Mouse (Mus musculus) megakaryocyte-erythroid progenitor cell, adult 5 weeks (primary cell): ENCODE data around the gene Fdxacb1. TPM values are rescaled to one million over a fixed set of nuclear protein-coding genes. Genes with fewer than 3 reads are reported as not detected.

Source experiments
- polyA plus RNA-seq: library from polyadenylated mRNA; stranded (reverse); fragments of >175 nt; gene quantifications from 2 replicates; pipeline ENCODE4 v1.2.3, GENCODE M21; 2012

Fdxacb1 gene
- polyA plus RNA-seq: 2.3 and 2.9 TPM in 2 replicates

GRCm38 (mm10) chr9:50768107-50769002 lies at the start of gene Fdxacb1:
Gene Fdxacb1 (plus strand): TSS chr9:50768236.

GRCm38 (mm10) chr9:50738914-50739870 lies 28.8 kb upstream of the Fdxacb1 start, which contains the start of gene Dixdc1:
Gene Dixdc1 (minus strand): TSS chr9:50739517.

GRCm38 (mm10) chr9:50746214-50746677 lies 21.8 kb upstream of the Fdxacb1 start, which contains the start of gene 2310030G06Rik:
Gene 2310030G06Rik (minus strand): TSS chr9:50746536.

GRCm38 (mm10) chr9:50751323-50751722 lies 16.7 kb upstream of the Fdxacb1 start, which contains the start of gene Cryab:
Gene Cryab (plus strand): TSS chr9:50751325.

GRCm38 (mm10) chr9:50752054-50752602 lies 15.9 kb upstream of the Fdxacb1 start, which contains the start of gene Hspb2:
Gene Hspb2 (minus strand): TSS chr9:50752354.

GRCm38 (mm10) chr9:50774991-50775612 lies 7.1 kb downstream of the Fdxacb1 start, which contains the start of the genes Alg9 and 1110032A03Rik:
Gene Alg9 (plus strand): TSS chr9:50775019.
Gene 1110032A03Rik (minus strand): TSS chr9:50775520.

Other genes starting within 250 kb of the Fdxacb1 start
- 23.9 and 30.3 TPM in 2 replicates for gene Pts, start 239.5 kb upstream of the Fdxacb1 start, polyA plus RNA-seq
- 0.87 and 1.6 TPM in 2 replicates for gene Il18, start 213.4 kb upstream of the Fdxacb1 start, polyA plus RNA-seq
- gene Bco2, start 213.1 kb upstream of the Fdxacb1 start, polyA plus RNA-seq: 0.08 TPM in 1 of 2 replicates, not detected in the other
- not detected in 2 replicates for gene Tex12, start 206.9 kb upstream of the Fdxacb1 start, polyA plus RNA-seq
- 26.9 and 31.4 TPM in 2 replicates for gene Sdhd, start 164.4 kb upstream of the Fdxacb1 start, polyA plus RNA-seq
- gene Timm8b, start 164.3 kb upstream of the Fdxacb1 start, polyA plus RNA-seq: 7.9 and 8.8 TPM in 2 replicates
- gene Pih1d2, start 150.9 kb upstream of the Fdxacb1 start, polyA plus RNA-seq: 0.15 and 0.36 TPM in 2 replicates
- gene Nkapd1, start 150.8 kb upstream of the Fdxacb1 start, polyA plus RNA-seq: 12.1 and 18.1 TPM in 2 replicates
- 27.0 and 32.5 TPM in 2 replicates for gene Dlat, start 108.5 kb upstream of the Fdxacb1 start, polyA plus RNA-seq
- gene Dixdc1, start 28.7 kb upstream of the Fdxacb1 start, polyA plus RNA-seq: not detected in 2 replicates
- gene 2310030G06Rik, start 21.7 kb upstream of the Fdxacb1 start, polyA plus RNA-seq: 0.10 TPM in 1 of 2 replicates, not detected in the other
- 0.75 and 0.82 TPM in 2 replicates for gene Cryab, start 16.9 kb upstream of the Fdxacb1 start, polyA plus RNA-seq
- not detected in 2 replicates for gene Hspb2, start 15.9 kb upstream of the Fdxacb1 start, polyA plus RNA-seq
- 14.1 and 16.4 TPM in 2 replicates for gene Alg9, start 6.8 kb downstream of the Fdxacb1 start, polyA plus RNA-seq
- gene 1110032A03Rik, start 7.3 kb downstream of the Fdxacb1 start, polyA plus RNA-seq: 2.3 and 2.5 TPM in 2 replicates
- gene Ppp2r1b, start 77.1 kb downstream of the Fdxacb1 start, polyA plus RNA-seq: 6.8 and 7.2 TPM in 2 replicates
- gene Sik2, start 240.8 kb downstream of the Fdxacb1 start, polyA plus RNA-seq: 19.6 and 32.2 TPM in 2 replicates